Mouse (Mus musculus): Measurements from ENCODE around the gene Slc51a.

DNA sequence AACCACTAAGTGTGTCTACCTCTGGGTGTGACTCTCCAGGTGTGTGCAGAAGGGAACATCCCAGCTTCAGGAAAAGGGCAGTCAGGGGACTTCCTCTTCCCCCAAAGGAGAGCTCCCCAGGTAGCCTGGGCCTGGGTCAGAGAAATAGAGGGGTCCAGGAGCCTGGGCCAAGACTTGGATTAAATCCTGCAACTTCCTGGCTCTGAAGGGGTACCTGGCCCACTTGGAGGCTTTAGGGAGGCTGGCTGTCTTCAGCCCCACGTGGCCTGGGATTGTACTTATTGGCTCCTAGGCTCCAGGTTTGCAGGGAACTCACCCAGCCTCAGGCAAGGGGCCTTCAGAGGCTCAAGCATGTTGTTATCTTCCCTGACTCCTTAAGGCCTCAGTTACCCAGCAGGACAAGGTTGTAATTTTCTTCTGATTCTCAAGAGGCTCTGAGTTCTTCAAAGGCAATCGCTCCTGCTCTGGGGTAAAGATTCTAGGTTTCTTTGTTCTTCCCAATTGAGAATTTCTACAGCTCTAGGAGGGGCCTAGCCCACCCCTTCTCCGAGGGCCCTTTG is 20.9 kb upstream of the Slc51a start:
- TF ChIP-seq EP300 (optimal IDR thresholded peaks at IDR 0.05) (no peak), CTCF (IDR thresholded peaks at IDR 0.05; ENCODE audit: low read depth) (no peak)
